Mouse (Mus musculus) heart, postnatal 0 days (tissue): Measurements from ENCODE around the gene Sardh.

Source experiments
- CTCF ChIP-seq: IDR thresholded peaks from 2 replicates; pipeline ENCODE4 v1.5.1; 2016; ENCODE audit warnings: antibody characterized with exemption, control low read depth, low read depth
- EP300 ChIP-seq: IDR thresholded peaks from 2 replicates; pipeline ENCODE4 v1.6.1; 2016; ENCODE audit warnings: antibody characterized with exemption, low read depth

GRCm38 (mm10) chr2:27228809-27229480, 19.2 kb downstream of the Sardh start:
- TF ChIP-seq EP300, result no peak
- TF ChIP-seq CTCF, result peak; percentile 58
